Mouse (Mus musculus) testis, postnatal 14 days (tissue): ENCODE data around the gene Dnajb4.

Experiments
- DNase-seq: peaks from one replicate; pipeline ENCODE4 v3.0.0; 2021; ENCODE audit warnings: low spot score

The Dnajb4 gene

GRCm38 (mm10) chr3:152171862-152172261, 38.2 kb downstream of the Dnajb4 start:
- DNase-seq: no peak

DNA sequence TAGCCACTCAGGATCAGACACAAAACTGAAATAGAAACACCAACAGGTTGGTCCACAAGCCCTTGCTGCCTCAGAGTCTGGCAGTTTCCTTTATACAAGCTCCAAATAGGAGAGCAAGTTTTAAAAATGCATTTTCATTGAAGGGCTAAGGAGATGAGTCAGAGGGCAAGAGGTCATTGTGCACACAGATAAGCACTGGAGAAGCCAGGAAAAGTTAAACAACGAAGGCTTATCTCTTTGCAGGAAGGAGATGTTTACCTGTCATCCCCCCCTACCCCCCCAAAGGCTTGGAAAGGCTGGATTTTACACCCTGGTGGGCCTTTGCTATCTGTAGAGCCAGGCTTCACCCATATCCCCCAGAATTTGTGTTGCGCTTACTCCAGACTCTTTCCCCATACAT, 38.9 kb downstream of the Dnajb4 start:
- no peak for DNase-seq

GRCm38 (mm10) chr3:152170407-152170806, 39.7 kb downstream of the Dnajb4 start:
- DNase-seq: no peak

- no peak for DNase-seq
These were observed 42.1 kb downstream of the Dnajb4 start for GRCm38 (mm10) chr3:152168007-152168406.

GRCm38 (mm10) chr3:152166699-152167451, 43.2 kb downstream of the Dnajb4 start:
- no peak for DNase-seq

GRCm38 (mm10) chr3:152166099-152166423, 44.0 kb downstream of the Dnajb4 start, which contains the start of gene Gipc2:
Gene Gipc2, minus strand, starts transcription at chr3:152166230.
- DNase-seq: no peak

- DNase-seq: peak; percentile 13
These were observed 44.6 kb downstream of the Dnajb4 start for GRCm38 (mm10) chr3:152165351-152166098.

GRCm38 (mm10) chr3:152165014-152165350, 45.1 kb downstream of the Dnajb4 start:
- no peak for DNase-seq

GRCm38 (mm10) chr3:152163320-152163719, 46.8 kb downstream of the Dnajb4 start:
- DNase-seq: no peak

DNA sequence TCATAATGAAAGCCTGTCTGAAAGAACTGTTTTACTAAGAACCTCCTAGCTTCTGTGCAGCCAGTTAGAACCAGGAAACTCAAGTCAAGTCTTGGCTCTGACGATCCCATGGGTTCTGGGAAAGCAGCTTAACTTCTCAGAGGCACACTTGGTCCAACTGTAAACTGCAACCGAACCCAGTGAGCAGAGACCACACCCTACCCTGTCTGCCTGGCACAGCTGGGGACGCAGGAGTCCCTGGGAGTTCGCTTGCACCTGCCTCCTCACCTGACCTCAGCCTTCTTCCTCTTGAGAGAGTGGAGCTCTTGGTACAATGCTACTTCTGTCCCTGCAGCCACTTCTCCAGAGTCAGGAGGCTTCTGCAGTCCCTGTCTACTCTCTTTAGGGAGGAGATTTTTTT, 49.5 kb downstream of the Dnajb4 start:
- DNase-seq: no peak

- no peak for DNase-seq
These were observed 50.8 kb downstream of the Dnajb4 start for GRCm38 (mm10) chr3:152159321-152159720.

DNA sequence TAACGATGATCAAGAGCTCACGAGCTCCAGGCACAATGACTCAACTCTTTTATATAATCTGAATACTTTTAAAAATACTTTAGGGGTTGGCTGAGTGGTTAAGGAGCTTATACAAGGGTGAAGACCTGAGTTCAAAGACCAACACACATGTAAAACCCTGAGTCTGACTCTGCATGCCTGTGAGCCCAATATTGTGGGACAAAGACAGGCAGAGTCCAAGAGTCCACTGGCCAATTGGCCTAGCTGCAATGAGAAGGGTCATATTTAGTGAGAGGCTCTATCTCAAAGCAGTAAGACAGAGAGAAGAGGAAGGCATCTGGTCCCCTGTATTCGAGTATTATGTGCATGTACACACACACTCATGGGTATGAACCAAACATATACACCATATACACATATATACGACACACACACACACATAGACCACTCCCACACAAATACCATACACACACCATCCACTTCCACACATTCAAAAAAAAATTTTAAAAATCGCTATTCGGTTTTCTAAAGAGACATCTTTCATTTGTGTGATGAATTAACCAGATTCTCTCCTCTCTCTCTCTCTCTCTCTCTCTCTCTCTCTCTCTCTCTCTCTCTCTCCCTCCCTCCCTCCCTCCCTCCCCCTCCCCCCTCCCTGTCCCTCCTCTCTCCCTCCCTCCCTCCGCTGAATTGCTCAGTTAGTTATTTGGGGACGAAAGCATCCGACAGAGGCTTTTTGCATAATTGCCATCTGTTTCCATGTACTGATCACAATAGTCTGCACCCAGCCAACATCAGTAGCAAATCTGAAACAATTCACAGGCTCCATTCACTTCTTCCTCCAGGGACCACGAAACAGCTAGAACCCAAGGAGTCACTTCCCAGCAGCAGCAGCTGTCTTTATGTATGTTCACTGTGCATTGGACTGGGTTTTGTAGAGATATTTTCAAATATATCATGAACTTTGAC, 51.5 kb downstream of the Dnajb4 start:
- no peak for DNase-seq

DNA sequence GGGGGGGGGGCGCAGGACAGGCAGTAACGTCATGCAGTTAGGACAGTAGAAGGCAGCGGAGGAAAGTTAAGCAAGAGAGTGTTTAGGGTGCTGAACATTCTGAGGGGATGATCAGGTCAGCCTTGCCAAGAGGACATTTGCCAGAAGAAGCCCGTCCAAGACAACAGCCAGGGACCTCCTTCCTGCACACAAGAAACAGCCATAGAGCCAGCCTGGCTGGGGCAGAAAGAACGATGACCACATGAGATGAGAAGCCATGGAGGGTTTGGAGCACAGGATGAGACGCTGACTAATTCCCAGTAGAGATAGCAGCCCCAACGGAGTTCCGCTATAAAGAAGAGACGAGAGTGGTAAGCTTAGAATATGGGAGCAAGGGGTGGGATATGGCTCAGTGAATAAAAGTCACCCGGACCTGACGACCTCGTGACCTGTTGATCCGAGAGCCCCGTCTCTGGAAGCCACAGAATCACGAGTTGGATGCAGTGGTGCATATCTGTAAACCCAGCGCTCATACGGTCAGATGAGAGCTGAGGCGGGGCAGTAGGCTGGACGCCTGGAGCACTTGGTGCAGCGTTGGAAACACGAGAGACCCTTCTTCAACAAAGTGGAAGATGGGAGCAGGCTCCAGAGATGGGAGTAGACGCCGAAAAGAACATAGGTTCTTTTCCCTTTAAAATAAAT, 53.1 kb downstream of the Dnajb4 start:
- DNase-seq: no peak

DNA sequence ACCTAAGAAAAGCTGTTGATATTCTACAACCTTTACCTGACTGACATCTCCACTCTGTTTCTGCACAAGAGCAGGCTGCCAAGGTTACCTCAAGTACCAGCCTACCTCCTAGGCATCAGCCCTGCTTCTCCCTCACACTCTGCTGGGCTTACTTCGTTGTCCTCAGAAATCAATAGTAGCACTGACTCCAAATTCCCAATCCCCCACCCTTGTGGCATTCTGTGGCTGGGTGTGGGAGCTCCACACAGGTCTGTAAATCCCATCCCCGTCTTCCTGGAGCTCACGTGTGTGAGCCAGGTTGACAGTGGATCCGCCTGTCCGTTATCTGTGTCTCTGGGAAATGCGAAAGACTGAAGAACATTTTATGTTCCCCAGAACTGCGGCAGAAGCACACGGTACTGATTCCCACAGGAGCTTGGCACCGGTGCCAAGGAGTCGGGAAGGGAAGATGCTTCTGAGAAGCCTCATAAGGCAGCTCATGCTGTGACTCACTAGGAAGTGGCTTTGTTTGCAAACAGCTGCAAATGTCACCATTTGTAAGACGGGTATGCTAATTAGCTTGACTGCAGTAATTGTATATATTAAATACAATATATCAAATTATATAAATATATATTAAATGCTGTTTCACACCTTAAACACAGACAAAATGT, 54.7 kb downstream of the Dnajb4 start:
- DNase-seq: no peak

- DNase-seq: no peak
These were observed 56.0 kb downstream of the Dnajb4 start for GRCm38 (mm10) chr3:152154095-152154494.

- no peak for DNase-seq
These were observed 57.0 kb downstream of the Dnajb4 start for GRCm38 (mm10) chr3:152153152-152153551.

DNA sequence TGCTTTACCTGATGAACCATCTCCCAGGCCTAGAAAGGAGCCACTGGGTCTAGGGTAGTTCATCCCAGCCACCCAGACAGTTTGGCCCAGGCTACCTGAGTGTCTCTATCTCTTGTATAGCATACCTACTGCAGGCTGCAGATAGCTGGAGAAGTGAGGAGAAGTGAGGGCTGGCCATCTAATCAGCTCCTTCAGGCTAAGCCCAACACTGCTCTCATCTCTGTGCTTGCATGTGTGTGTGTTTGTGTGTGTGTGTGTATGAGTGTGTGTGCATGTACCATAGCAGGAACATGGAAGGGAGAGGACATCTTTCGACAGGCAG, 57.7 kb downstream of the Dnajb4 start:
- DNase-seq: no peak

DNA sequence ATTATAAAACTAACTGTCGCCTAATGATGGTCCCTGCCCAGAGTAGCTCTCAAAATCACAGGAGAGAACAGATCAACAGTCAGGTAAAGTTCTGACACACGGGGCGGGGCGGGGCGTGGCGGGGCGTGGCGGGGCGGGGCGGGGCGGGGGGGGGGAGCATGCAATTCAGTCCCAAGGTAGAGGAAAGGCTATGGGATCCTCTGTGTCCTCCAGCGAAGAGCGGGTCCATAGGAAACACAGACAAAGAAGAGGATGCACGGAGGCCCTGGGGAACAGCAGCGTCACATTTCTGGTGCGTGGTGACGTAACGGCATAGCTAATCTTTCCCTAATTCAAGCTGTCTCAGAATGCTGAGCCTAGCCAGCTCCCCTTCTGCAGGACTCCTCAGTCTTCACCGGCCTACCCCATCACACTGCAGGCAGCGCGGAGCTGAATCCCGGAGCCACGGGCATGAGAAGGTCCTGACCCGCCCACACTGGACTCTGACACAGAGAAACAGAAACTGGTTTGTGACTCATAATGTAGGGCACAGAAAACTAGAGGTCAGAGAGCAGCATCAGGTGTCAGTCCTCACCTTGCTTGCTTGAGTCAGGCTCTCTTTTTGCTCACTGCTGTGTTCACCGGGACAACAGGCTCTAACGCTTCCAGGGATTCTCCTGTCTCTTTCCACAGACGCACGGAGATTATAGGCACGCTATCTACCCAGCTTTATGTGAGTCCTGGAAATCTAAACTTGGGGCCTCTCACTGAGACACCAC, 58.2 kb downstream of the Dnajb4 start:
- DNase-seq: no peak

DNA sequence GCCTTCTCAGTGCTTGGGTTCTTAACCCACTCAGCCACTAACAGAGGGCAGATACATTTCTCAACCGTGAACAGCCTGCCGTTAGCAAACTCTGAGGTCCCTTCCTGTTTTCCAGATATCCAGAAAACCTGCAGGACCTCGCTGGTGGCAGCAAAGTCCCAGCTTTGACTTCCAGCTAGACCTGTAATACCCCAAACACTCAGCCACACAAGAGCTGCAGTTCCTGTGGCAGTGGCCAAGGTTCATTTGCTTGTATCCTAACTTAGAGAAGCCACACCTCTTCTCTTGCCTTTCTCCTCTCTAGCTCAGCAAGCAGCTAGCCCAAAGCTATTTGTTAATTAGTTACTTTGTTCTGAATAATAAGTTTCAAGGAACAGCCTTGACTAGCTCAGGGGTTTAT, 60.2 kb downstream of the Dnajb4 start:
- DNase-seq: no peak

GRCm38 (mm10) chr3:152149449-152149848, 60.7 kb downstream of the Dnajb4 start:
- no peak for DNase-seq
